Comparison of ENCODE assay signal across 8 mouse cellular contexts in the genomic region with DNA sequence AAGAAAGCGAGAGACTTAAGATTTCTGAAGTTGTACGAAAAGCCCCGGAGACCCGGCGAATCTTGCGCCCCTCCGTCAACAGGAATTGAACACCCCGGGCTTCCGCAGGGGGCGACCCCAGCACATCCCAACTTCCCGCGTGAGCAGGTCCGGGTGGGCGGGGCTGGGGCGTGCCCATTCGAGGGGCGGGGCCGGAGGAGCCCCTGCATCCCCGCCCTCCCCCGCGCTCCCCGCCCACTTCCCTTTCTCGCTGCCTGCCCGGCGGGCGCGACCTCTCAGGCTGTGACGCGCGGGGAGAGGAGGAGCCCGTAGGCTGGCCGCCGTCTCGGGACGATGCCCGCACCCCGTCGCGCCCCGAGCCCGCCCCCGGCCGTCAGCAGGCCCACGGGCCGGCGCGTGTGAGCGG.
A peak's percentile ranks its signal among the peaks of the same experiment; 100 is the strongest.
DNase-seq lines count a peak whose midpoint lies in the region; ATAC-seq and TF ChIP-seq lines count a peak whose summit lies in the region.

No protein-coding gene starts in this region.

- no peaks in the 10 kb centered on the region for H3K9me3 ChIP-seq in E14TG2a.4 (ENCODE audit: low read length)
- no peaks in the 10 kb centered on the region for H3K9me3 ChIP-seq in forebrain, embryonic 10.5 days
- no peaks in the 10 kb centered on the region for H3K9me3 ChIP-seq in heart, embryonic 16.5 days (replicated peaks; ENCODE audit: control insufficient read depth, low read length)
- no peaks in the 10 kb centered on the region for H3K9me3 ChIP-seq in liver, embryonic 15.5 days (replicated peaks)
- no peaks in the 10 kb centered on the region for H3K9me3 ChIP-seq in neural tube, embryonic 11.5 days (ENCODE audit: control insufficient read depth, low read length)
- H3K9me3 ChIP-seq in stomach, embryonic 16.5 days (replicated peaks; ENCODE audit: control insufficient read depth, low read length): no peaks in the 10 kb centered on the region

- H3K9ac ChIP-seq in heart, embryonic 16.5 days (ENCODE audit: low read length): peak overlapping the region; percentile 86
- H3K9ac ChIP-seq in liver, embryonic 15.5 days: peak overlapping the region; percentile 64
- peak overlapping the region; percentile 68 for H3K9ac ChIP-seq in neural tube, embryonic 11.5 days (ENCODE audit: low read length)
- H3K9ac ChIP-seq in stomach, embryonic 16.5 days (ENCODE audit: low read length): peak overlapping the region; percentile 82

- H3K27ac ChIP-seq in forebrain, embryonic 10.5 days: peak overlapping the region; percentile 94
- H3K27ac ChIP-seq in heart, embryonic 16.5 days (ENCODE audit: low read length): peak overlapping the region; percentile 71
- H3K27ac ChIP-seq in liver, embryonic 15.5 days (replicated peaks): peak overlapping the region; percentile 48; the same call in 1 of the 2 replicates
- no peak overlapping the region for H3K27ac ChIP-seq in neural tube, embryonic 11.5 days (ENCODE audit: low read depth, low read length)
- H3K27ac ChIP-seq in stomach, embryonic 16.5 days (ENCODE audit: low read length): peak overlapping the region; percentile 72

- peak overlapping the region; percentile 96 for H3K4me2 ChIP-seq in heart, embryonic 16.5 days (ENCODE audit: low read depth, low read length)
- H3K4me2 ChIP-seq in liver, embryonic 15.5 days: peak overlapping the region; percentile 97
- H3K4me2 ChIP-seq in neural tube, embryonic 11.5 days (ENCODE audit: low read depth): peak overlapping the region; percentile 79
- peak overlapping the region; percentile 67 for H3K4me2 ChIP-seq in stomach, embryonic 16.5 days (ENCODE audit: low read depth, low read length)

- 1% methylated on average over 42 of the region's 48 CpGs for WGBS in forebrain, embryonic 10.5 days
- WGBS in heart, embryonic 16.5 days: under 1% methylated on average over 40 of the region's 48 CpGs
- WGBS in liver, embryonic 15.5 days (ENCODE audit: insufficient replicate concordance): under 1% methylated on average over 28 of the region's 48 CpGs
- under 1% methylated on average over 28 of the region's 48 CpGs for WGBS in neural tube, embryonic 11.5 days
- WGBS in stomach, embryonic 16.5 days: under 1% methylated on average over 30 of the region's 48 CpGs

- peak; percentile 88 for DNase-seq in c-Kit-positive CD71-negative TER-119-negative erythroid progenitor cells, embryonic 14.5 days (ENCODE audit: low read depth)
- peak; percentile 93 for DNase-seq in forebrain, embryonic 10.5 days (ENCODE audit: extremely low spot score, low spot score)
- peak; percentile 94 to 97 for DNase-seq in kidney, postnatal 25 days
- DNase-seq in neural tube, embryonic 11.5 days (ENCODE audit: low spot score): peak; percentile 96

- H3K36me3 ChIP-seq in E14TG2a.4 (ENCODE audit: insufficient read depth, low read length): no peaks in the 10 kb centered on the region
- no peaks in the 10 kb centered on the region for H3K36me3 ChIP-seq in forebrain, embryonic 10.5 days (replicated peaks)
- H3K36me3 ChIP-seq in heart, embryonic 16.5 days (ENCODE audit: control insufficient read depth, insufficient read depth): no peaks in the 10 kb centered on the region
- no peaks in the 10 kb centered on the region for H3K36me3 ChIP-seq in liver, embryonic 15.5 days (replicated peaks)
- no peaks in the 10 kb centered on the region for H3K36me3 ChIP-seq in neural tube, embryonic 11.5 days (ENCODE audit: control insufficient read depth, insufficient read depth, low read length)
- H3K36me3 ChIP-seq in stomach, embryonic 16.5 days (ENCODE audit: control insufficient read depth, insufficient read depth, low read length): no peaks in the 10 kb centered on the region

- H3K27me3 ChIP-seq in E14TG2a.4 (ENCODE audit: insufficient read depth, low read length): no peaks in the 10 kb centered on the region
- H3K27me3 ChIP-seq in forebrain, embryonic 10.5 days (ENCODE audit: poor library complexity, severe bottlenecking): no peaks in the 10 kb centered on the region
- no peaks in the 10 kb centered on the region for H3K27me3 ChIP-seq in heart, embryonic 16.5 days (ENCODE audit: control insufficient read depth, insufficient read depth, low read length)
- no peaks in the 10 kb centered on the region for H3K27me3 ChIP-seq in liver, embryonic 15.5 days
- H3K27me3 ChIP-seq in neural tube, embryonic 11.5 days (ENCODE audit: control insufficient read depth, insufficient read depth, low read length): no peaks in the 10 kb centered on the region
- no peaks in the 10 kb centered on the region for H3K27me3 ChIP-seq in stomach, embryonic 16.5 days (ENCODE audit: control insufficient read depth, insufficient read depth, low read length)

- TF ChIP-seq CTCF in E14TG2a.4 (conservative IDR thresholded peaks at IDR 0.05; ENCODE audit: low read length): no peak

- peak; percentile 97 for ATAC-seq in heart, embryonic 16.5 days (replicated peaks; ENCODE audit: extremely low read depth, insufficient read depth, low FRiP score)
- ATAC-seq in liver, embryonic 15.5 days (ENCODE audit: insufficient read depth): peak; percentile 94
- ATAC-seq in neural tube, embryonic 11.5 days (ENCODE audit: insufficient read depth, low FRiP score, low TSS enrichment): peak; percentile 90
- peak; percentile 95 for ATAC-seq in stomach, embryonic 16.5 days (ENCODE audit: insufficient read depth, low FRiP score)

- H3K4me3 ChIP-seq in E14TG2a.4 (replicated peaks; ENCODE audit: low read length): peak overlapping the region; percentile 85
- H3K4me3 ChIP-seq in forebrain, embryonic 10.5 days: peak overlapping the region; percentile 84
- peak overlapping the region; percentile 88 for H3K4me3 ChIP-seq in heart, embryonic 16.5 days (ENCODE audit: low read length)
- H3K4me3 ChIP-seq in liver, embryonic 15.5 days (replicated peaks): peak overlapping the region; percentile 68
- H3K4me3 ChIP-seq in neural tube, embryonic 11.5 days (ENCODE audit: low read depth, low read length): peak overlapping the region; percentile 59
- H3K4me3 ChIP-seq in stomach, embryonic 16.5 days (replicated peaks; ENCODE audit: low read length): peak overlapping the region; percentile 60

- H3K4me1 ChIP-seq in E14TG2a.4 (replicated peaks; ENCODE audit: low read depth, low read length): peaks cover 50% of the 10 kb centered on the region
- peaks cover 39% of the 10 kb centered on the region for H3K4me1 ChIP-seq in forebrain, embryonic 10.5 days
- peaks cover 20% of the 10 kb centered on the region for H3K4me1 ChIP-seq in heart, embryonic 16.5 days (ENCODE audit: control insufficient read depth, insufficient read depth, low read length)
- H3K4me1 ChIP-seq in liver, embryonic 15.5 days (replicated peaks): peaks cover 39% of the 10 kb centered on the region
- peaks cover 10% of the 10 kb centered on the region; the same call in 1 of the 2 replicates for H3K4me1 ChIP-seq in neural tube, embryonic 11.5 days (ENCODE audit: control insufficient read depth, insufficient read depth, low read length)
- H3K4me1 ChIP-seq in stomach, embryonic 16.5 days (ENCODE audit: control insufficient read depth, insufficient read depth, low read length): peaks cover 35% of the 10 kb centered on the region
